Mouse (Mus musculus) heart, embryonic 11.5 days (tissue): ENCODE data around the gene Tmem30b. TPM values are rescaled to one million over a fixed set of nuclear protein-coding genes. Genes with fewer than 3 reads are reported as not detected.
A peak's percentile ranks its signal among the peaks of the same experiment; 100 is the strongest.

Experiments
- ATAC-seq: fragments of 200-750 bp; cut with Nextera tagmentation; replicated peaks from 2 replicates; pipeline ENCODE4 v1.8.0; 2017; ENCODE audit warnings: moderate library complexity; ENCODE audit not compliant: insufficient number of reproducible peaks, low FRiP score, low TSS enrichment
- H3K27ac ChIP-seq: fragments of 300-500 bp; sonication (generic); 2 replicates; pipeline ENCODE4 v1.5.1; 2014; ENCODE audit warnings: mild to moderate bottlenecking, low read depth, low read length
- H3K27me3 ChIP-seq: fragments of 300-500 bp; sonication (generic); 2 replicates; pipeline ENCODE4 v1.6.1; 2014; ENCODE audit warnings: mild to moderate bottlenecking, low read length, mixed read lengths; ENCODE audit not compliant: control insufficient read depth, insufficient read depth
- H3K36me3 ChIP-seq: fragments of 300-500 bp; sonication (generic); 2 replicates; pipeline ENCODE4 v1.6.1; 2014; ENCODE audit warnings: mild to moderate bottlenecking, low read length, moderate library complexity, mixed read lengths; ENCODE audit not compliant: control insufficient read depth, insufficient read depth
- H3K4me1 ChIP-seq: fragments of 300-500 bp; sonication (generic); 2 replicates; pipeline ENCODE4 v1.6.1; 2014; ENCODE audit warnings: low read length; ENCODE audit not compliant: control insufficient read depth, insufficient read depth
- H3K4me2 ChIP-seq: fragments of 300-500 bp; sonication (generic); 2 replicates; pipeline ENCODE4 v1.6.1; 2014; ENCODE audit warnings: mild to moderate bottlenecking, moderate library complexity
- H3K4me3 ChIP-seq: fragments of 300-500 bp; sonication (generic); 2 replicates; pipeline ENCODE4 v1.5.1; 2014; ENCODE audit warnings: low read depth, low read length
- H3K9ac ChIP-seq: fragments of 300-500 bp; sonication (generic); 2 replicates; pipeline ENCODE4 v1.6.1; 2014; ENCODE audit warnings: mild to moderate bottlenecking, low read depth, low read length, moderate library complexity
- H3K9me3 ChIP-seq: fragments of 300-500 bp; sonication (generic); replicated peaks from 2 replicates; pipeline ENCODE4 v1.6.1; 2016; ENCODE audit warnings: low read length; ENCODE audit not compliant: control insufficient read depth
- WGBS: fragments of 180-500 bp; shearing (Covaris S2); extraction: QIAGEN DNeasy Blood & Tissue Kit; methylation state at CpG from one replicate; pipeline ENCODE4 v1.1.7; 2014; ENCODE audit not compliant: insufficient replicate concordance; 5-methylcytosine and 5-hydroxymethylcytosine counted together
- polyA plus RNA-seq: library from polyadenylated mRNA; unstranded; fragments of >200 nt; fragmentation: Nextera tagmentation; extraction: Ambion mirVana; gene quantifications from 2 replicates; pipeline ENCODE4 v1.2.1, GENCODE M21; 2014

Tmem30b gene
- polyA plus RNA-seq, 1 experiment from 2014 or later, result 0.30 TPM

DNA sequence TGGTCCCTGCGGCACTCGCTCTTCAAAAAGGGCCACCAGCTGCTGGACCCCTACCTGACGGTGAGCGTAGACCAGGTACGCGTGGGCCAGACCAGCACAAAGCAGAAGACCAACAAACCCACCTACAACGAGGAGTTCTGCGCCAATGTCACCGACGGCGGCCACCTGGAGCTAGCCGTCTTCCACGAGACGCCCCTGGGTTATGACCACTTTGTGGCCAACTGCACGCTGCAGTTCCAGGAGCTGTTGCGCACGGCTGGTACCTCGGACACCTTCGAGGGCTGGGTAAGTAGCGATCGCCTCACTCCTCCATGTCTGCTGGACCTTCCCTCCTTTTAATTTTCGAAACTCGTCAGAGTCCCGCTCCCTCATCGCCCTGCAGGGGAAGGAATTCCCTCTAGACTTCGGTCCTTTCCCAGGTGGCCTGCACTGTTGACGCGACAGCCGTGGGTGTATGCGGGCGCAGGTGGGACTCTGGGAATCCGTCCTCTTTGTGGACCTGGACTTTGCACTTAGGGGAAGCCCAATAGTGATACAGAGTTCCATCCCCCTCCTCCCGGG is 39.1 kb upstream of the Tmem30b start:
- Histone ChIP-seq H3K36me3 (no peaks in the 10 kb centered on the region), H3K27me3 (peaks cover 9% of the 10 kb centered on the region; the same call in 1 of the 2 replicates), H3K4me2 (peak overlapping the region; percentile 85), H3K9me3 (no peaks in the 10 kb centered on the region), H3K9ac (peak overlapping the region; percentile 91), H3K4me3 (peak overlapping the region; percentile 79), H3K4me1 (no peaks in the 10 kb centered on the region), H3K27ac (peak overlapping the region; percentile 82)
- 1% methylated on average over 33 of the region's 33 CpGs for WGBS
- ATAC-seq, result no peak

DNA sequence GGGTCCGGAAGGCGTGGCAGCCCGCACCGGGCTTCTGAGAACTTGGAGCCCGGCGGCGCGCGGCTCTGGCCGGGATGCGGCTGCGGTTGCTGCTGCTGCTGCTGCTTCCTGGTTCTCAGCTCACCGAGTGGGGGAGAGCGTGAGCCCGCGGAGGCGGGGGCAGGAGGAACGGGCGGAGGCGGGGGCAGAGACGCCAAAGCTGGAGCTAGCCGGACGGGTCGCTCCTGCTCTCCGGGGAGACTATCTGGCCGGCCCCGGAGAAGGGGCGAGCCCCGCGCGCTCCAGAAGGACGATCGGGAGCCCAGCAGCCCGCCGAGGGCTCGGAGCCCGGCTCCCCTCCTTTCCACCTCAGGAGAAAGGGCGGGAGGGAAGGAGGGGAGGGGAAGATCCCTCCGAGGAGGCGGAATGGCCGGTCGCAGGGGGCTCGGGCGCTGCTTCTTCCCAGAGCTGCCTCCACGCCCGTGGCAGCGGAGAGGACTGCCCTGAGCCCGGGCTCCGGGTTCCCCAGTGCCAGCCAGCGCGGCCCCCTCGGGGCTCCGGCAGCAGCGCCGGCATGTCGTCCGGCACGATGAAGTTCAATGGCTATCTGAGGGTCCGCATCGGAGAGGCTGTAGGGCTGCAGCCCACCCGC is 38.5 kb upstream of the Tmem30b start, which contains the start of gene Prkch:
Gene Prkch (plus strand): TSS at position 187 of the 631 bp plus-strand sequence.
- under 1% methylated on average over 54 of the region's 61 CpGs for WGBS
- peak within 1 kb of the TSS; percentile 91 for H3K9ac ChIP-seq
- H3K4me3 ChIP-seq, result peak within 1 kb of the TSS; percentile 79
- H3K27me3 ChIP-seq, result peaks cover 9% of the 10 kb centered on the region; the same call in 1 of the 2 replicates
- peak within 1 kb of the TSS; percentile 85 for H3K4me2 ChIP-seq
- H3K4me1 ChIP-seq, result no peaks in the 10 kb centered on the region
- peak within 1 kb of the TSS; percentile 82 for H3K27ac ChIP-seq
- ATAC-seq, result peak; percentile 83
- H3K9me3 ChIP-seq, result no peaks in the 10 kb centered on the region
- H3K36me3 ChIP-seq, result no peaks in the 10 kb centered on the region

DNA sequence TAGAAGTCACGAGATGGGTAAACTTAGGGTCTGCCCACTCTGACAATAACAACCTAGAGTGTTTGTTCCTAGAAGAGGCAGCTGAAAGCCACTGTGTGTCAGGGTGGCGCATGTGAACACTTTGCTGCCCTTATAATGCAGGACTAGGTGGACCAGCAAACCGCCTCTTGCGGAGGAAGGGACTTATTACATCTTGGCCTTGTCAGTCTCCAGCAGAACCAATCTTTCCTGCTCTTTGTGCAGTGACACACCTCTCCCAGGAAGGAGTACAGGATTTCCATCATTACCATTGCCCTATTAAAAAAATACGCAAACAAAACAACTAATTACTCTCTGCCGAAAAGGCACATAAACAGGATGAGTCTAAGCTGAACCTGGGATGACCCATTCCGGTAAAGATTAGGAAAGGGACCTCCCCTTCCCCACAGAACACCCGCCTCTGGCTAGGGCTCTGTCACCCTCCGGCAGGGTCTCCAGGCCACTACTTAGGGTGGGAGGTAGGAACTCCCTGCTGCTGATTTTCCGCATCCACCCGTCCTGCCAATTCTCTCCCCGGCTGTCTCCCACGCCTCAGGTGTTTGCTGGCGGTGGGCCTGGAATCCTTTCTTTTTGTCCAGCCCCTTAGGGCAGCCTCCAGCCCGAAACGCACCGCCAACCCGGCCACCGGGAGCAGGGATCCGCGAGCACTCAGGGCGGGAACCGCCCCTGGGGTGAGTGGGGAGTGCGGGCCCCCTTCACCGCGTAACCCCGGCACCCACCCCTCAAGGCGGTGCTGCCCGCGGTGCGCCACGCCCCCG is 37.8 kb upstream of the Tmem30b start:
- ATAC-seq, result peak; percentile 62
- H3K36me3 ChIP-seq, result no peaks in the 10 kb centered on the region

DNA sequence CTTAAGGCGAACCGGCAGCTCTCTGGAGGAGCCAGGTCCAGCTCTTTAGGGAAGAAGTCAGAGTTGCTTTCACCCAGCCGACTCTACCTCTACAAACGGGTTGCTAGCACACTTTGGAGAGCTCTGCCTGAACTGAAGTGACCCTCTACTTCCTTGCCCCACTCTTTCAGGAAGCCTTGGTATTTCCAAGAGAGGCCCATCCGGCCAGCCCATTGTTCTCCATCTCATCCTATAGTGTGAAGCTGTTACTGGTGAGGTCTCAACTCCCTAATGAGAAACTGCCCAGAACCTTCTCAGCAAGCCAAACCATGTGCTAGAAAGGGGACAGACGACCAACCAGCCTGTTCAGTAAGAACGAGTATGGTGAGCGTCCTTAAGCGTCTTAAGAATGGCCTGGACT is 37.1 kb upstream of the Tmem30b start:
- WGBS, result 62% methylated on average over 9 of the region's 9 CpGs
- H3K4me3 ChIP-seq, result no peak overlapping the region
- no peaks in the 10 kb centered on the region for H3K36me3 ChIP-seq
- peak overlapping the region; percentile 85; the same call in 1 of the 2 replicates for H3K4me2 ChIP-seq
- H3K27me3 ChIP-seq, result peaks cover 9% of the 10 kb centered on the region; the same call in 1 of the 2 replicates
- no peaks in the 10 kb centered on the region for H3K4me1 ChIP-seq
- ATAC-seq, result no peak
- no peaks in the 10 kb centered on the region for H3K9me3 ChIP-seq
- H3K27ac ChIP-seq, result peak overlapping the region; percentile 51
- no peak overlapping the region for H3K9ac ChIP-seq

More for the DNA sequence above, 37.8 kb upstream of the Tmem30b start:
- peak overlapping the region; percentile 85 for H3K4me2 ChIP-seq
- H3K27me3 ChIP-seq, result peaks cover 9% of the 10 kb centered on the region; the same call in 1 of the 2 replicates
- H3K4me1 ChIP-seq, result no peaks in the 10 kb centered on the region
- no peaks in the 10 kb centered on the region for H3K9me3 ChIP-seq
- peak overlapping the region; percentile 91 for H3K9ac ChIP-seq
- 3% methylated on average over 33 of the region's 33 CpGs for WGBS
- H3K27ac ChIP-seq, result peak overlapping the region; percentile 82
- H3K4me3 ChIP-seq, result peak overlapping the region; percentile 79

DNA sequence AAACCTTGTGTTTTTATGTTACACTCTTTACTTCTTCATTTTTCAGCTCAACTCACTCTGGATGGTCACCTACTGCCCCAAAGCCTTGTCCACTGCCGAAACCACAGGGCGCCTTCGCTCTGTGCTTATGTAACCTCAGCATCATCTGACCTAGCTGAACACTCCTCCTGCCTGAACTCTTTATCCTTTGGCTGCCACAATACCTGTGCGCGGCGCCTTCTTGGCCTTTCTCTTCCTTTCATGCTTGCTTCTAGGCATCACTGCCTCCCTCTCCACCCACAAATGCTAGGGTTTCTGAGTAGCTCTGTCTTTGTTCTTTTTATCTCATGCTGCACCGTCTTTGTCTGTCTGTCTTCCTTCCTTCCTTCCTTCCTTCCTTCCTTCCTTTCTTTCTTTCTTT is 34.6 kb upstream of the Tmem30b start:
- Histone ChIP-seq H3K4me1 (no peaks in the 10 kb centered on the region), H3K4me3 (no peak overlapping the region), H3K4me2 (no peak overlapping the region), H3K36me3 (no peaks in the 10 kb centered on the region), H3K27me3 (0 out of 2 replicates have a peak, but pooled peaks cover 4% of the 10 kb centered on the region), H3K9me3 (no peaks in the 10 kb centered on the region), H3K27ac (no peak overlapping the region), H3K9ac (no peak overlapping the region)
- ATAC-seq, result no peak
- 76% methylated on average over 7 of the region's 7 CpGs for WGBS

DNA sequence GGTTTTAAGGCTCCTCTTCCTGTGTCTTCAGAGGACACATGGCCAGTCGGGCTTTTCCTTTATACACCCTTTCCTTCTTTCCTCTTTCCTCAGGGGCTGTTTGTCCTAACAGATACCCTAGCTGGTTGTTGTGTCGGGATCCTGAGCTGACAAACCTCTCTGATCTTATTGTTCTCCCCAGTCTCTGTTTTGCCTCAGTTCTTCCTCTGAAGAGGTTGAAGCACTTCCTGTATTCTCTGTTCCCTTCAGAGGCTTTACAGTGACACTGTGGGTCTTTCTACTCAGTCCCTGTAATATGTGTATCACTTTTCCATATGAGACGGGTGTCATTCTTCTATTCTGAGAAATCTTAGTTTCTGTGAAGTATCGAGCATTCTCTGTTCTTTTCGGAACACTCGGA is 31.9 kb upstream of the Tmem30b start:
- Histone ChIP-seq H3K36me3 (no peaks in the 10 kb centered on the region), H3K27me3 (0 out of 2 replicates have a peak, but pooled peaks cover 2% of the 10 kb centered on the region), H3K4me3 (no peak overlapping the region), H3K4me1 (no peaks in the 10 kb centered on the region), H3K4me2 (no peak overlapping the region), H3K9ac (no peak overlapping the region), H3K9me3 (no peaks in the 10 kb centered on the region), H3K27ac (no peak overlapping the region)
- WGBS, result 56% methylated on average over 6 of the region's 6 CpGs
- no peak for ATAC-seq

DNA sequence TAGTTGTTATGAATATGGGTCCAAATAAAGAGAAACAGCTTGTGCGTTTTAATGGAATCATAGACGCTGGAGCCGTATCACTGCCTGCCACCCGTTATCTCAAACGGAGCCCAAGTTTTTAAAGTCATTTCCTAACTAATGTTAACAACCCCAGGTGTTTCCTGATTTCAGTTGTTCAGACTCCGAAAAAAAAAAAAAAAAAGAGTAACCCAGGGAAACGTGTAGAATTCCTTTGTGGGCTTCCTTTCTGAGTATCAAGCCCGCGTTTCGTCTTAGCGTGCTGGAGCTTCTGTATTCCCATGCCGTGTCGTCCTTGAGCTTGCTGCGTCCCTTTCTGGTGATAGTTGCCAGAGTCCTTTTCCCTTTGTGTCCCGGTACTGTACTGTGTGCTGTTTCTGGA is 28.4 kb upstream of the Tmem30b start:
- Histone ChIP-seq H3K4me1 (no peaks in the 10 kb centered on the region), H3K4me3 (no peak overlapping the region), H3K9me3 (no peaks in the 10 kb centered on the region), H3K27ac (no peak overlapping the region), H3K4me2 (peak overlapping the region; percentile 36), H3K36me3 (no peaks in the 10 kb centered on the region), H3K27me3 (no peaks in the 10 kb centered on the region), H3K9ac (no peak overlapping the region)
- 45% methylated on average over 15 of the region's 15 CpGs for WGBS
- ATAC-seq, result no peak

DNA sequence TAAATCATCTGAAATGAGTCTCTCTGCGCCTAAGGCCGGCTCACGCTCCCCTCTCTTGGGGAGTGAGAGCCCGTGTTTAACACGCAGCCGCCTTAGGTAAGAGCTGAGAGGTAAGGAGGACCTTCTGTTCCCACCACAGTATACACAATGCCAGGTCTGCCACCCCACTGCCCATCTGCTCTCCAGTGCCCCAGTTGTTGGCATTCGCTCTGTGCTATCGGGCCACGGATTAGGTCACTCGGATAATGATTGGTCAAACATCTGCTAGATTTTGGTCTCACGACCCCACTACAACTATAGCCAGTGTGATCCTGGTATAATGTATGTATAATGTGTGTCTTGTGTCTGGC is 19.4 kb upstream of the Tmem30b start:
- no peak overlapping the region for H3K27ac ChIP-seq
- H3K36me3 ChIP-seq, result no peaks in the 10 kb centered on the region
- H3K4me3 ChIP-seq, result peak overlapping the region; percentile 38; the same call in 1 of the 2 replicates
- no peaks in the 10 kb centered on the region for H3K4me1 ChIP-seq
- peak overlapping the region; percentile 53; the same call in 1 of the 2 replicates for H3K9ac ChIP-seq
- 63% methylated on average over 11 of the region's 11 CpGs for WGBS
- H3K27me3 ChIP-seq, result 0 out of 2 replicates have a peak, but pooled peaks cover 2% of the 10 kb centered on the region
- no peaks in the 10 kb centered on the region for H3K9me3 ChIP-seq
- no peak for ATAC-seq
- peak overlapping the region; percentile 68 for H3K4me2 ChIP-seq
